Mouse (Mus musculus) lung, postnatal 0 days (tissue): Measurements from ENCODE around the gene Runx2. TPM values are rescaled to one million over a fixed set of nuclear protein-coding genes. Genes with fewer than 3 reads are reported as not detected.

Experiments
- ATAC-seq: fragments of 200-750 bp; cut with Nextera tagmentation; 2 replicates; pipeline ENCODE4 v1.8.0; 2017; ENCODE audit warnings: moderate library complexity
- DNase-seq: peaks from one replicate; pipeline ENCODE4 v3.0.0-alpha.2; 2016; ENCODE audit warnings: low spot score
- H3K27ac ChIP-seq: fragments of 300-500 bp; sonication (generic); 2 replicates; pipeline ENCODE4 v1.5.1; 2014; ENCODE audit warnings: antibody characterized with exemption, mild to moderate bottlenecking, low read length, mixed read lengths
- H3K27me3 ChIP-seq: fragments of 300-500 bp; sonication (generic); replicated peaks from 2 replicates; pipeline ENCODE4 v1.6.1; 2014; ENCODE audit warnings: low read length, mixed read lengths; ENCODE audit not compliant: insufficient read depth
- H3K36me3 ChIP-seq: fragments of 300-500 bp; sonication (generic); 2 replicates; pipeline ENCODE4 v1.6.1; 2014; ENCODE audit warnings: low read length, mixed read lengths; ENCODE audit not compliant: insufficient read depth
- H3K4me1 ChIP-seq: fragments of 300-500 bp; sonication (generic); 2 replicates; pipeline ENCODE4 v1.6.1; 2014; ENCODE audit warnings: antibody characterized with exemption, low read depth, low read length, mixed read lengths; ENCODE audit not compliant: insufficient read depth
- H3K4me2 ChIP-seq: fragments of 300-500 bp; sonication (generic); replicated peaks from 2 replicates; pipeline ENCODE4 v1.6.1; 2014; ENCODE audit warnings: low read depth, mild to moderate bottlenecking, low read length, moderate library complexity, mixed read lengths
- H3K4me3 ChIP-seq: fragments of 300-500 bp; sonication (generic); 2 replicates; pipeline ENCODE4 v1.5.1; 2014; ENCODE audit warnings: low read depth, low read length
- H3K9ac ChIP-seq: fragments of 300-500 bp; sonication (generic); replicated peaks from 2 replicates; pipeline ENCODE4 v1.6.1; 2014; ENCODE audit warnings: low read depth, mild to moderate bottlenecking
- H3K9me3 ChIP-seq: fragments of 300-500 bp; sonication (generic); 2 replicates; pipeline ENCODE4 v1.6.1; 2016; ENCODE audit warnings: low read length, mixed read lengths
- CTCF ChIP-seq: IDR thresholded peaks from 2 replicates; pipeline ENCODE4 v1.5.1; 2016; ENCODE audit warnings: antibody characterized with exemption, mild to moderate bottlenecking
- EP300 ChIP-seq: IDR thresholded peaks from 2 replicates; pipeline ENCODE4 v1.6.1; 2016; ENCODE audit warnings: antibody characterized with exemption, mild to moderate bottlenecking, control low read depth
- WGBS: fragments of 180-500 bp; shearing (Covaris S2); extraction: QIAGEN DNeasy Blood & Tissue Kit; methylation state at CpG from one replicate; pipeline ENCODE4 v1.1.7; 2014; 5-methylcytosine and 5-hydroxymethylcytosine counted together
- polyA plus RNA-seq: library from polyadenylated mRNA; unstranded; fragments of >200 nt; fragmentation: Nextera tagmentation; extraction: Ambion mirVana; gene quantifications from 2 replicates; pipeline ENCODE4 v1.2.1, GENCODE M21; 2015

Runx2 gene
- polyA plus RNA-seq, 1 experiment from 2014 or later, result 1.1 TPM

DNA sequence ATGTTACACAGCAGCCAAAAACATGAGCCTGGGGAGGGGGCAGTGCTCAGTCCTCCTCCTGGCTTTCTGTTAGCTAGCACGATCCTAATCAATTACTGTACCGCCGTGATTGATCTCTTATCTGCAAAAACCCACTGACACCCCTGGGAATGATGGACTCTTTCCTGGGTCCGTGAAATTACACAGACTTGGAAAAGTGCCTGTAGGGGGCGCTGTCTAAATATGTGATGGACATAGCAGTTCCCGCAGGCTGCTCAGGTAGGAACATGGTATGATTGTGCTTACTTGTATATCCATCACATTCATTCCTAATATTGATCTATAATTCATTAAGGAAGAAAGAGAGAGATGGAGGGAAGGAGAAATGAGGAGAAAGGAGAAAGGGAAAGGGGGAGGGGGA lies 284.6 kb downstream of the Runx2 start:
- H3K4me3 ChIP-seq, result no peak overlapping the region
- no peaks in the 10 kb centered on the region for H3K9me3 ChIP-seq
- no peak overlapping the region for H3K9ac ChIP-seq
- no peaks in the 10 kb centered on the region for H3K27me3 ChIP-seq
- TF ChIP-seq EP300, result no peak
- peak; percentile 51 for TF ChIP-seq CTCF
- ATAC-seq (no peak), DNase-seq (no peak)
- H3K36me3 ChIP-seq, result no peaks in the 10 kb centered on the region
- 77% methylated on average over 6 of the region's 6 CpGs for WGBS
- H3K4me2 ChIP-seq, result no peak overlapping the region
- no peaks in the 10 kb centered on the region for H3K4me1 ChIP-seq
- H3K27ac ChIP-seq, result no peak overlapping the region

GRCm38 (mm10) chr17:44528617-44529016 lies 286.0 kb downstream of the Runx2 start:
- Histone ChIP-seq H3K9me3 (no peaks in the 10 kb centered on the region), H3K4me3 (no peak overlapping the region), H3K27me3 (no peaks in the 10 kb centered on the region), H3K27ac (no peak overlapping the region), H3K4me1 (no peaks in the 10 kb centered on the region), H3K36me3 (no peaks in the 10 kb centered on the region), H3K4me2 (no peak overlapping the region), H3K9ac (no peak overlapping the region)
- ATAC-seq (no peak), DNase-seq (no peak)
- 20% methylated on average over 4 of the region's 4 CpGs for WGBS
- no peak for TF ChIP-seq CTCF

GRCm38 (mm10) chr17:44524146-44524545 lies 290.5 kb downstream of the Runx2 start:
- ATAC-seq (no peak), DNase-seq (no peak)
- Histone ChIP-seq H3K36me3 (no peaks in the 10 kb centered on the region), H3K9ac (no peak overlapping the region), H3K4me2 (no peak overlapping the region), H3K9me3 (no peaks in the 10 kb centered on the region), H3K27me3 (no peaks in the 10 kb centered on the region), H3K4me1 (no peaks in the 10 kb centered on the region), H3K27ac (no peak overlapping the region), H3K4me3 (no peak overlapping the region)
- WGBS, result 43% methylated on average over 1 of the region's 1 CpGs
- no peak for TF ChIP-seq EP300
- no peak for TF ChIP-seq CTCF

GRCm38 (mm10) chr17:44522906-44523305 lies 291.7 kb downstream of the Runx2 start:
- Histone ChIP-seq H3K9ac (no peak overlapping the region), H3K4me2 (no peak overlapping the region), H3K9me3 (no peaks in the 10 kb centered on the region), H3K36me3 (no peaks in the 10 kb centered on the region), H3K4me1 (no peaks in the 10 kb centered on the region), H3K27ac (no peak overlapping the region), H3K4me3 (no peak overlapping the region), H3K27me3 (no peaks in the 10 kb centered on the region)
- 38% methylated on average over 5 of the region's 5 CpGs for WGBS
- DNase-seq (no peak), ATAC-seq (no peak)
- no peak for TF ChIP-seq EP300
- TF ChIP-seq CTCF, result no peak

GRCm38 (mm10) chr17:44520122-44521075 lies 294.2 kb downstream of the Runx2 start:
- ATAC-seq, result no peak

GRCm38 (mm10) chr17:44519356-44519755 lies 295.2 kb downstream of the Runx2 start:
- ATAC-seq (no peak), DNase-seq (no peak)
- no peak overlapping the region for H3K9ac ChIP-seq
- no peak overlapping the region for H3K27ac ChIP-seq
- H3K4me1 ChIP-seq, result no peaks in the 10 kb centered on the region
- H3K27me3 ChIP-seq, result no peaks in the 10 kb centered on the region
- no peak overlapping the region for H3K4me2 ChIP-seq
- H3K4me3 ChIP-seq, result no peak overlapping the region
- TF ChIP-seq EP300 (no peak), CTCF (no peak)
- no peaks in the 10 kb centered on the region for H3K9me3 ChIP-seq
- no peaks in the 10 kb centered on the region for H3K36me3 ChIP-seq
- 62% methylated on average over 3 of the region's 3 CpGs for WGBS

More at GRCm38 (mm10) chr17:44520122-44521075, 294.2 kb downstream of the Runx2 start:
- H3K4me2 ChIP-seq, result no peak overlapping the region
- TF ChIP-seq EP300 (no peak), CTCF (no peak)
- H3K4me3 ChIP-seq, result no peak overlapping the region
- H3K36me3 ChIP-seq, result no peaks in the 10 kb centered on the region
- no peak overlapping the region for H3K27ac ChIP-seq
- no peak for DNase-seq
- no peaks in the 10 kb centered on the region for H3K27me3 ChIP-seq
- no peaks in the 10 kb centered on the region for H3K9me3 ChIP-seq
- no peaks in the 10 kb centered on the region for H3K4me1 ChIP-seq
- WGBS, result 57% methylated on average over 11 of the region's 11 CpGs
- H3K9ac ChIP-seq, result no peak overlapping the region
